ENCODE assay signal across 31 mouse cellular contexts in the genomic region with DNA sequence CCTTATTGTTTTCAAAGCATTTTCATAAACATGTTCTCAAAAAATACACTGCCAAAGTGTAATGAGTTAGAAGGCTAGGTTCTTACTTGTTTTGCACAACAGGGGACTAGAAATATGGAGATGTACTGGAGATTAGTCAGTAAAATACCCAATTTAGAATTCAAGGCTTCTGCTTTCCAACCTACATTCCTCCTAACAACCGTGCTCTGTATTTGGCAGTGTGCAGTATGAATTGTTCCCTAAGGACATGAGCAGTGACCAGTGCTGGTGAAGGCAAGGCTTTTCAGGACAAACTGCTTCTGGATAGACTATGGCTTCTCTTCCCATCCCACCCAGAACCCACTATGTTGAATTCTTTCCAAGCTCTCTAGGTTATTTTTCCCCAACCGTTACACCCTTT. TPM values are rescaled to one million over a fixed set of nuclear protein-coding genes. Genes with fewer than 3 reads are reported as not detected.
"Had no signal": no experiment of that assay in that cellular context is flagged by ENCODE, and none has a peak within 500 bp of the region (broad histone marks: within the 10 kb centered on the region; RNA-seq: fewer than 3 reads in every experiment).

No protein-coding gene starts in this region.

- H3K27ac ChIP-seq: gastrocnemius, adult 2 months; heart, embryonic 10.5 days; hindbrain, embryonic 10.5 days; hindbrain, embryonic 12.5 days; hindbrain, embryonic 14.5 days; intestine, embryonic 15.5 days; kidney, embryonic 15.5 days; kidney, postnatal 0 days; limb, embryonic 13.5 days; limb, embryonic 15.5 days; liver, embryonic 12.5 days; liver, embryonic 14.5 days had no signal

- DNase-seq: gastrocnemius, adult 2 months; gastrocnemius, postnatal 10 days; gastrocnemius, postnatal 25 days; heart, postnatal 10 days; heart, postnatal 4 days; kidney, adult 18-20 months; kidney, adult 9 months; kidney, postnatal 14 days; kidney, postnatal 36 days; layer of hippocampus, postnatal 36 days; left cerebral cortex, postnatal 4 days had no signal

- H3K4me1 ChIP-seq: heart, embryonic 10.5 days; heart, embryonic 12.5 days; hindbrain, embryonic 12.5 days; intestine, embryonic 15.5 days; limb, embryonic 15.5 days; liver, embryonic 12.5 days had no signal

- H3K4me3 ChIP-seq: gastrocnemius, adult 2 months; heart, embryonic 10.5 days; heart, embryonic 12.5 days; hindbrain, embryonic 10.5 days; hindbrain, embryonic 12.5 days; intestine, embryonic 15.5 days; kidney, embryonic 15.5 days; limb, embryonic 13.5 days; limb, embryonic 15.5 days; liver, embryonic 12.5 days had no signal

- H3K27me3 ChIP-seq: heart, embryonic 12.5 days; hindbrain, embryonic 12.5 days; intestine, embryonic 15.5 days; kidney, embryonic 15.5 days; limb, embryonic 13.5 days; limb, embryonic 15.5 days; liver, embryonic 12.5 days had no signal

RNA-seq across cellular contexts. Expression of a gene that starts 51.9 kb away (rescaled TPM):
- total RNA-seq: gastrocnemius, adult 2 months; gastrocnemius, postnatal 10 days; gastrocnemius, postnatal 25 days; granulocyte monocyte progenitor cell, adult 5-6 weeks; heart, adult 8-10 months; heart, postnatal 25 days; heart, postnatal 4 days; layer of hippocampus, adult 18-20 months; layer of hippocampus, postnatal 36 days; left cerebral cortex, postnatal 4 days had no signal
- polyA plus RNA-seq: heart, embryonic 14.5 days; heart, embryonic 16.5 days; hindbrain, embryonic 10.5 days; hindbrain, embryonic 12.5 days; hindbrain, embryonic 14.5 days; hindbrain, embryonic 16.5 days; inflammation-experienced regulatory T-cells, adult 6 months had no signal
